Mouse (Mus musculus) lung, embryonic 16.5 days (tissue): ENCODE results near the gene Zfp382. TPM values are rescaled to one million over a fixed set of nuclear protein-coding genes. Genes with fewer than 3 reads are reported as not detected.
"Not testable (repeated sequence)": the region's sequence is repeated elsewhere in the genome, so short reads cannot be mapped to it uniquely, and the experiment has no call there.

Experiments used
- ATAC-seq: fragments of 200-750 bp; cut with Nextera tagmentation; 2 replicates; pipeline ENCODE4 v1.8.0; 2017; ENCODE audit warnings: low read depth, mild to moderate bottlenecking, moderate library complexity
- H3K27ac ChIP-seq: fragments of 300-500 bp; sonication (generic); 2 replicates; pipeline ENCODE4 v1.5.1; 2014; ENCODE audit warnings: mild to moderate bottlenecking, control low read depth, low read length
- H3K27me3 ChIP-seq: fragments of 300-500 bp; sonication (generic); 2 replicates; pipeline ENCODE4 v1.6.1; 2014; ENCODE audit warnings: low read depth, low read length, mixed read lengths; ENCODE audit not compliant: control insufficient read depth, insufficient read depth
- H3K36me3 ChIP-seq: fragments of 300-500 bp; sonication (generic); 2 replicates; pipeline ENCODE4 v1.6.1; 2014; ENCODE audit warnings: low read length; ENCODE audit not compliant: control insufficient read depth, insufficient read depth
- H3K4me1 ChIP-seq: fragments of 300-500 bp; sonication (generic); replicated peaks from 2 replicates; pipeline ENCODE4 v1.6.1; 2014; ENCODE audit warnings: low read length, mixed read lengths; ENCODE audit not compliant: control insufficient read depth, insufficient read depth
- H3K4me2 ChIP-seq: fragments of 300-500 bp; sonication (generic); 2 replicates; pipeline ENCODE4 v1.6.1; 2014; ENCODE audit warnings: low read depth, low read length, control low read depth
- H3K4me3 ChIP-seq: fragments of 300-500 bp; sonication (generic); 2 replicates; pipeline ENCODE4 v1.5.1; 2014; ENCODE audit warnings: mild to moderate bottlenecking, low read length, control low read depth
- H3K9ac ChIP-seq: fragments of 300-500 bp; sonication (generic); 2 replicates; pipeline ENCODE4 v1.6.1; 2014; ENCODE audit warnings: low read length, control low read depth
- H3K9me3 ChIP-seq: fragments of 300-500 bp; sonication (generic); 2 replicates; pipeline ENCODE4 v1.6.1; 2016; ENCODE audit warnings: low read length; ENCODE audit not compliant: control insufficient read depth
- WGBS: fragments of 180-500 bp; shearing (Covaris S2); extraction: QIAGEN DNeasy Blood & Tissue Kit; methylation state at CpG from one replicate; pipeline ENCODE4 v1.1.7; 2014; 5-methylcytosine and 5-hydroxymethylcytosine counted together
- polyA plus RNA-seq: library from polyadenylated mRNA; unstranded; fragments of >200 nt; fragmentation: Nextera tagmentation; extraction: Ambion mirVana; gene quantifications from 2 replicates; pipeline ENCODE4 v1.2.1, GENCODE M21; 2015

Zfp382 gene
- polyA plus RNA-seq, 1 experiment from 2014 or later, result 11.6 TPM

DNA sequence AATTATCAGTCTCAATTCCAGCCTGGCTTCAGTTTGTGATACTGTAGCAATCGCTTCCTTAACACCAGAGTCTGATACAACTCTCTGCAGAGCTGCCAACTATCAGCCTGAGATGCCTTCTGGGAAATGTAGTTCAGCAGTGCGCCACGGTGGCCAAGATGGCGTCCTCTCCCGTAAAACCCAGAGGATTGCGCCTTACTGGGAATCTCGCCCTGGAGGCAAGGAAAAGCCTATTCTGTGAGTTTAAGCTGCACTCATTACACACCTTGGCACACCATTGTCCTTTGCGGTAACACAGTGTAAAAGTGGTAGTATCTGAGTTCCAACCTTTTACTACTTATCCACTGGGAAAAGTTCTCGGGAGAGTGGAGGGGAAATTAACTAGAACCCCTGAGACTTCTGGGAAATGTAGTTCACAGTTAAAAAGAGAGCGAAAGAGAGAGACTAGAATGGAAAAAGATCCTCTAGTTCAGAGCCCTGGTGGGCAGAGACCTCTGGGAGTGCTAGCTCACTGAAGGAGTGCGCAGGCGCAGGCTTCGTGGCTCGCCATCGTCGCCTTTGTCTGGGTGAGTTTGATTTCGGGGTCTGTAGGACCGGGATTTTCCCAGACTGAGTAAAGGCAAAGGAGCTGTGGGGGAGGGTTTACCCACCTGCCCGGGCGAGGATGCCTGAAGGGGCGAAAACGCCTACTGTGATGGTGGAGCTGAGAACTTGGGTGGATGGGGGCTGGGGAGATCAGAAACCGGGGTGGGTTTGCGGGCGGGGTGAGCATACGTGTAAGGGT lies 26.9 kb upstream of the Zfp382 start, which contains the start of gene Zfp260:
TSS of gene Zfp260 (plus strand) at position 132 of the 784 bp plus-strand sequence.
- H3K9ac ChIP-seq, result peak within 1 kb of the TSS; percentile 89
- no peaks in the 10 kb centered on the region for H3K9me3 ChIP-seq
- peaks cover 4% of the 10 kb centered on the region; the same call in 1 of the 2 replicates for H3K36me3 ChIP-seq
- peak within 1 kb of the TSS; percentile 61 for H3K4me2 ChIP-seq
- WGBS, result under 1% methylated on average over 26 of the region's 26 CpGs
- peak within 1 kb of the TSS; percentile 84 for H3K4me3 ChIP-seq
- ATAC-seq, result peak; percentile 85
- peak within 1 kb of the TSS; percentile 99 for H3K27ac ChIP-seq
- no peaks in the 10 kb centered on the region for H3K27me3 ChIP-seq
- peaks cover 13% of the 10 kb centered on the region for H3K4me1 ChIP-seq

GRCm38 (mm10) chr7:30095551-30096125 lies 26.1 kb upstream of the Zfp382 start:
- Histone ChIP-seq H3K27me3 (no peaks in the 10 kb centered on the region), H3K27ac (peak overlapping the region; percentile 99; the same call in 1 of the 2 replicates), H3K4me2 (peak overlapping the region; percentile 58), H3K9me3 (no peaks in the 10 kb centered on the region), H3K36me3 (peaks cover 11% of the 10 kb centered on the region; the same call in 1 of the 2 replicates), H3K4me1 (peaks cover 13% of the 10 kb centered on the region), H3K9ac (peak overlapping the region; percentile 69), H3K4me3 (peak overlapping the region; percentile 84)
- WGBS, result 2% methylated on average over 5 of the region's 5 CpGs
- ATAC-seq, result no peak

- no peak overlapping the region for H3K4me2 ChIP-seq
- WGBS, result 86% methylated on average over 13 of the region's 13 CpGs
- ATAC-seq, result no peak
- H3K27ac ChIP-seq, result no peak overlapping the region
- peaks cover 8% of the 10 kb centered on the region for H3K4me1 ChIP-seq
- peaks cover 39% of the 10 kb centered on the region for H3K36me3 ChIP-seq
- peaks cover 9% of the 10 kb centered on the region for H3K9me3 ChIP-seq
- H3K27me3 ChIP-seq, result no peaks in the 10 kb centered on the region
- no peak overlapping the region for H3K4me3 ChIP-seq
- no peak overlapping the region for H3K9ac ChIP-seq
Observed at GRCm38 (mm10) chr7:30099297-30099696, 22.4 kb upstream of the Zfp382 start.

DNA sequence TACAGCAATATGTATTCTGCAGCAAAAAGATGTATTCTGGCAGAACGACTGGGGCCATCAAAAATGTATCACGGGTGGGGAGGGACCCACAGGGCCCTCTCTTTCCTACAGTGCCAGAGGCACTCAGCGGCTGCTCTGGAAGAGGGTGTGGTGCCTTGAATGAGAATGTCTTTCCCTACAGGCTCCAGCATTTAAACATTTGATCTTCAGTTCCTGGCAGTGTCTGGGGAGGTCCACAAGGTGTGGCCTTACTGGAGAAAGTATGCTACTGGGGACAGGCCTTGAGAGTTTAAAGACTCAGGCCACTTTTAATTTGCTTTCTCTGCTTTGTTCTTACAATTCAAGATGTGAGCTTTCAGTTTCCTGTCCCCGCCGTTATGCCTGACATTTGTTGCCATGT lies 5.7 kb upstream of the Zfp382 start:
- 86% methylated on average over 5 of the region's 5 CpGs for WGBS
- Histone ChIP-seq H3K9ac (no peak overlapping the region), H3K27ac (no peak overlapping the region), H3K27me3 (no peaks in the 10 kb centered on the region), H3K4me1 (no peaks in the 10 kb centered on the region), H3K9me3 (peaks cover 7% of the 10 kb centered on the region; the same call in 1 of the 2 replicates), H3K36me3 (no peaks in the 10 kb centered on the region), H3K4me2 (no peak overlapping the region), H3K4me3 (no peak overlapping the region)
- ATAC-seq, result no peak

- not testable (repeated sequence) for H3K9me3 ChIP-seq, H3K4me2 ChIP-seq, H3K27me3 ChIP-seq, H3K36me3 ChIP-seq, H3K4me3 ChIP-seq, H3K4me1 ChIP-seq, H3K27ac ChIP-seq, H3K9ac ChIP-seq, ATAC-seq
- WGBS, result 89% methylated on average over 12 of the region's 12 CpGs
Observed at GRCm38 (mm10) chr7:30117935-30118334, 3.8 kb upstream of the Zfp382 start.

GRCm38 (mm10) chr7:30122188-30122530 lies 417 bp downstream of the Zfp382 start:
- Histone ChIP-seq H3K9me3 (no peaks in the 10 kb centered on the region), H3K4me1 (peaks cover 6% of the 10 kb centered on the region), H3K27ac (peak overlapping the region; percentile 43), H3K36me3 (peaks cover 5% of the 10 kb centered on the region), H3K27me3 (no peaks in the 10 kb centered on the region), H3K4me2 (peak overlapping the region; percentile 72), H3K4me3 (peak overlapping the region; percentile 68), H3K9ac (peak overlapping the region; percentile 74)
- 4% methylated on average over 15 of the region's 15 CpGs for WGBS
- peak; percentile 34 for ATAC-seq

GRCm38 (mm10) chr7:30129900-30130299 lies 8.2 kb downstream of the Zfp382 start:
- no peak overlapping the region for H3K9ac ChIP-seq
- peaks cover 12% of the 10 kb centered on the region for H3K9me3 ChIP-seq
- H3K36me3 ChIP-seq, result peaks cover 50% of the 10 kb centered on the region
- no peak overlapping the region for H3K4me3 ChIP-seq
- 92% methylated on average over 8 of the region's 8 CpGs for WGBS
- H3K4me2 ChIP-seq, result no peak overlapping the region
- H3K27ac ChIP-seq, result no peak overlapping the region
- ATAC-seq, result no peak
- H3K27me3 ChIP-seq, result no peaks in the 10 kb centered on the region
- H3K4me1 ChIP-seq, result no peaks in the 10 kb centered on the region

GRCm38 (mm10) chr7:30132396-30132795 lies 10.7 kb downstream of the Zfp382 start:
- H3K4me3 ChIP-seq, result no peak overlapping the region
- no peak for ATAC-seq
- WGBS, result 89% methylated on average over 4 of the region's 4 CpGs
- H3K9me3 ChIP-seq, result peaks cover 12% of the 10 kb centered on the region
- peaks cover 54% of the 10 kb centered on the region for H3K36me3 ChIP-seq
- H3K27ac ChIP-seq, result no peak overlapping the region
- no peaks in the 10 kb centered on the region for H3K4me1 ChIP-seq
- no peak overlapping the region for H3K9ac ChIP-seq
- H3K27me3 ChIP-seq, result no peaks in the 10 kb centered on the region
- no peak overlapping the region for H3K4me2 ChIP-seq

- peaks cover 45% of the 10 kb centered on the region for H3K36me3 ChIP-seq
- no peaks in the 10 kb centered on the region for H3K4me1 ChIP-seq
- H3K27me3 ChIP-seq, result no peaks in the 10 kb centered on the region
- H3K4me3 ChIP-seq, result no peak overlapping the region
- H3K4me2 ChIP-seq, result no peak overlapping the region
- no peak overlapping the region for H3K27ac ChIP-seq
- no peak overlapping the region for H3K9ac ChIP-seq
- no peak for ATAC-seq
- H3K9me3 ChIP-seq, result peaks cover 12% of the 10 kb centered on the region
- 87% methylated on average over 10 of the region's 10 CpGs for WGBS
Observed at GRCm38 (mm10) chr7:30136826-30137225, 15.1 kb downstream of the Zfp382 start.
